Mouse (Mus musculus) ES-E14 (cell line): ENCODE data around the gene Lrp5.

Source experiments
- CHD2 ChIP-seq: IDR thresholded peaks from 2 replicates; pipeline ENCODE4 v1.6.1; 2014; ENCODE audit warnings: mild to moderate bottlenecking, low read depth, low read length, inconsistent platforms
- HCFC1 ChIP-seq: IDR thresholded peaks from 2 replicates; pipeline ENCODE4 v1.6.1; 2012; ENCODE audit warnings: low read length, inconsistent platforms, borderline replicate concordance; ENCODE audit not compliant: insufficient read depth
- MAFK ChIP-seq: IDR thresholded peaks from 2 replicates; pipeline ENCODE4 v1.6.1; 2014; ENCODE audit warnings: mild to moderate bottlenecking, low read depth, low read length, inconsistent platforms; ENCODE audit not compliant: insufficient read depth
- ZC3H11A ChIP-seq: IDR thresholded peaks from 2 replicates; pipeline ENCODE4 v1.6.1; 2012; ENCODE audit warnings: low read depth, mild to moderate bottlenecking, inconsistent platforms, low read length, borderline replicate concordance
- ZNF384 ChIP-seq: IDR thresholded peaks from 2 replicates; pipeline ENCODE4 v1.6.1; 2012; ENCODE audit warnings: low read depth, low read length, inconsistent platforms

DNA sequence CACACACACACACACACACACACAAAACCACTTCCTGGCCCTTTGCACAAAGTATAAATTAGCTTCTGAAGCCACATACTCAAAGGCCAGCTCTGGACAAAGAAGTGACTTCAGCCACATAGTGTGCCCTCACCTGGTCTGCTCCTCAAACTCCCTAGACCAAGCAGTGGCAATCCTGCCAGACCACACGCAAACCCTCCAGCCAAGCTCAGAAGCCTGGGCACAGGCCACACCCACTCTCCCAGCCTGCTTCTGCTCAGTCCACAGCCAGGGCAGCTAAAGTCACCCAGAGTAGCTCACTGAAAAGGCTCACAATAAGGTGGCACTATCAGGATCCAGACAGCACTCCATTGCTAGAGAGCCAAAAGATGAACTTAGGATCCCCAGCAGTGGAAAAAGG lies 30.2 kb downstream of the Lrp5 start:
- TF ChIP-seq MAFK, result no peak
- no peak for TF ChIP-seq HCFC1
- no peak for TF ChIP-seq CHD2
- TF ChIP-seq ZC3H11A, result no peak
- no peak for TF ChIP-seq ZNF384
